11 mouse cellular contexts compared by ENCODE assay signal in the genomic region with DNA sequence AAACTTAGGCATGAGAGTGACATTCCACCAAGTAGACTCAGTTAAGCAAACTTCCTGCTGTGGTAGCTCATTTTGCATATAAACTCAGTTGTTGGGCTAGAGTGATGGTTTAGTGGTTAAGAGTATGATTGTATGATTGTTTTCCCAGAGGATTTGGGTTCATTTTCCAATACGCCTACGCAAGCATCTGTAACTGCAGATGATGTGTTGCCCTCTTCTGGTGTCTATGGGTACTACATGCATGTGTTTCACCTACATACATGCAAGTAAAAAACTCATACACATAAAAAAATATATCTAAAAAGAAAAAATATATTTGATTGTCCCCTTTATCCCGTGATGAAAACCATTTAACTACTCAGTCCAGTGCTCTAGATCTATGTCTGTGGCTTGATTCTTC.
DNase-seq lines count a peak whose midpoint lies in the region; TF ChIP-seq lines count a peak whose summit lies in the region.
"Had no signal": no experiment of that assay in that cellular context is flagged by ENCODE, and none has a peak within 500 bp of the region (broad histone marks: within the 10 kb centered on the region; RNA-seq: fewer than 3 reads in every experiment).

No protein-coding gene starts in this region.

- H3K27me3 ChIP-seq in cerebellum, adult 2 months (ENCODE audit: control insufficient read depth, insufficient read depth, low read length) = no peaks in the 10 kb centered on the region
- H3K27me3 ChIP-seq: limb, embryonic 12.5 days had no signal

- no peak overlapping the region for H3K4me3 ChIP-seq in cerebellum, adult 2 months (replicated peaks; ENCODE audit: insufficient read depth, low read depth, low read length)
- H3K4me3 ChIP-seq: erythroblast, embryonic 14.5 days; heart, embryonic 10.5 days; limb, embryonic 12.5 days had no signal

- TF ChIP-seq POLR2A in cerebellum, adult 2 months (IDR thresholded peaks at IDR 0.05; ENCODE audit: borderline replicate concordance, insufficient read depth, low read length) = no peak

- no peak for TF ChIP-seq CTCF in cerebellum, adult 2 months (IDR thresholded peaks at IDR 0.05; ENCODE audit: borderline replicate concordance, insufficient read depth, low read depth, low read length)

- 43% methylated on average over 3 of the region's 3 CpGs for WGBS in cerebellum, adult 2 months

- no peaks in the 10 kb centered on the region for H3K4me1 ChIP-seq in cerebellum, adult 2 months (ENCODE audit: control insufficient read depth, insufficient read depth, low read length)
- H3K4me1 ChIP-seq: heart, embryonic 10.5 days; limb, embryonic 12.5 days had no signal

- no peak overlapping the region for H3K27ac ChIP-seq in cerebellum, adult 2 months (ENCODE audit: insufficient read depth, low read length)
- H3K27ac ChIP-seq: heart, embryonic 10.5 days; limb, embryonic 12.5 days had no signal

- DNase-seq in cerebellum, postnatal 10 days = peak; percentile 37 to 60
- no peak for DNase-seq in cerebellum, adult 2 months
- peak; percentile 13 for DNase-seq in layer of hippocampus, adult 11-12 months (ENCODE audit: low spot score)
- no peak for DNase-seq in layer of hippocampus, postnatal 25 days (ENCODE audit: extremely low spot score in 1 of 2, low spot score in 1 of 2)
- DNase-seq in 416B (ENCODE audit: low read depth) (peak; percentile 26), R1 (ENCODE audit: low read depth, low spot score) (peak; percentile 46)
- no peak for DNase-seq in thymus, adult 18-20 months
- no peak for DNase-seq in urinary bladder, postnatal 14 days (ENCODE audit: low spot score)

Comparison
In these comparisons a context has a peak if more than half of its experiments do, and no peak if none do; other contexts are left out.
1. DNase-seq: peak in cerebellum, postnatal 10 days (2 of 2), layer of hippocampus, adult 11-12 months (single experiment), 416B (single experiment) and R1 (single experiment); none in cerebellum, adult 2 months (0 of 2), layer of hippocampus, postnatal 25 days (0 of 2), thymus, adult 18-20 months (0 of 2) and urinary bladder, postnatal 14 days (single experiment).